Mouse (Mus musculus): ENCODE data around the gene Ubox5.
A peak's percentile ranks its signal among the peaks of the same experiment; 100 is the strongest.

Gene Ubox5

DNA sequence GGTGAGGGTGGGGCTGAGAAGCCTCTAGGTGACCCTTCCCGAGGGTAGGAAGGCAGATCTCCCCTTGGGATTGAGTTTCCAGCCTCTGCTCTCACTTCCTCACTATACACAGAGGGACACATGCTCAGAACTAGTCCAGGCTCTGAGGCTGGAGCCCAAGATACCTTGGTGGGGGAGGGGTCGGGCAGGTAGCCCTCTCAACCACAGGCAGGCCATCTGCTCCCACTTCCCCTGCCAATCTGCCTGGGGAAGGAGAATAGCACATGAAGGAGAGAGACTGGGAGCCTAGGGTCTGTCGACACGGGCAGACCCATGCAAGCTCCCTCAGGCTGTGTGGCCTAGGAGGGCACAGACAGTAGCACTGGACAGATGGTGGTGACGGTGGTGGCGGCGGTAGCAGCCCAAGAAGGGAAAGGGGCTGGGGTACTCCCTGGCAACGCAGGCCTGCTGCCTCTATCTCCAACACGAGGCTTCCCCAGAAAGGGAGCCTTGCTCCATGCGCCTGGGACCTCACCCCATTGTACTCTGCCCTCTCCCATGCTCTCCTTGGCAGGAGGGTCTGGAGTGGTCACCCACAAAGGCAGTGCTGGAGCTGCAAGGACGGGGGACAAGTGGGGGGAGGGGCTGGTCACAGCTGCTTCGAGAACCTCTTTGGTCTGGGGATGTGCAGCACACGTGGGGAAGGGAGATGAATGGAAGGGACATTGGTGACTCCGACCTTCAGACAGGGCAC is 4.3 kb upstream of the Ubox5 start:
- no peak for DNase-seq (ENCODE audit: low read depth)

DNA sequence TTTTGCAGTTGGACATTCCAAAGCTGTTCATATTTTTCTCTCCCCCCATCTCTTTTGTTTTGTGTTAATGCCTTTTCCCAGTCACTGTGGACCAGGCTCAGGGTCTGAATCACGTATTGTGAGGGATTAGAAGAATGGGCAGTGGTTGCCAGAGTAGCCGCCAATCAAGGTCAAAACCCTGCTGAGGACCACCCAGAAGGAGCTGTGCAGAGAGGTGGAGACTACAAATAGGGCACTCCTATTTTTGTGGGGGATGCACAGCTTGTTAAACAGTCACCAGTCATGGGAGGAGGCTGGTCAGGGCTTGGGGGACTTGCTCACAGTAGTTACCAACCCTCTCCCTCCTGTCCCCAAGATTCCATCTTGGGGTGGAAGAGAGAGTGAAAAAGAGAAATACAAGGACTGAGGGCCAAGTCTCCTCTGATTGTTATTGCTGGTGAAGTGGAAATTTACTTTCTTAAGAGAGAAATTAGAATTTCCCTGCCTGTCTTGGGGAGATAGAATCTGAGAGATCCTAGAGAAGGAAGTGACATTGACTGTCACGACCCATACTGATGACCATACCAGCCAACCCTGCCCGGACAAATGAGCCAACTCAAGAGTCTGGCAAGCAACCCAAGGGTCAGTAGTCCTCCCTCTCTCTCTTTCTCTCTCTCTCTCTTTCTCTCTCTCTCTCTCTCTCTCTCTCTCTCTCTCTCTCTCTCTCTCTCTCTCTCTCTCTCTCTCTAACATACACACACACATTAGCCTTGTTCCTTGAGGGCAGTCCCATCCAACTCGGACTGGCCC is 3.2 kb upstream of the Ubox5 start:
- DNase-seq (ENCODE audit: low read depth) = no peak

DNA sequence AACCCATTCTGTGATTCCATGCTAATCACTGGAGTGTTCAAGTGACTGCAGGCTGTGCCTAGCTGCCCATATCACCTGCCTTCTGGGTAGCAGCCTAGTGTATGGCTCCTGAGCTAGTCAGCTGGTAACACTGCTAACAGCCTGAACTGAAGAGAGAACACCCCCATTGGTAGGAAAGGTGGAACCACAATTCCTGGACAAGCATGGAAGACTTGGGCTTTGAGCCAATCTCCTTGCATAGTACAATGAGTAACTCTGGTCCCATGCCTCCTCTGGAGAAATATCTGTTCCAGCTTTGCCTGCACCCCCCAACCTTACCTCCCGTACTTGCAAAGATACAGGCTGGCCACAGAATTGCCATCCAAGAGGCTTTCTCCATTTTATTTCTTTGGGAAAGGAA is 2.6 kb upstream of the Ubox5 start:
- no peak for DNase-seq (ENCODE audit: low read depth)

DNA sequence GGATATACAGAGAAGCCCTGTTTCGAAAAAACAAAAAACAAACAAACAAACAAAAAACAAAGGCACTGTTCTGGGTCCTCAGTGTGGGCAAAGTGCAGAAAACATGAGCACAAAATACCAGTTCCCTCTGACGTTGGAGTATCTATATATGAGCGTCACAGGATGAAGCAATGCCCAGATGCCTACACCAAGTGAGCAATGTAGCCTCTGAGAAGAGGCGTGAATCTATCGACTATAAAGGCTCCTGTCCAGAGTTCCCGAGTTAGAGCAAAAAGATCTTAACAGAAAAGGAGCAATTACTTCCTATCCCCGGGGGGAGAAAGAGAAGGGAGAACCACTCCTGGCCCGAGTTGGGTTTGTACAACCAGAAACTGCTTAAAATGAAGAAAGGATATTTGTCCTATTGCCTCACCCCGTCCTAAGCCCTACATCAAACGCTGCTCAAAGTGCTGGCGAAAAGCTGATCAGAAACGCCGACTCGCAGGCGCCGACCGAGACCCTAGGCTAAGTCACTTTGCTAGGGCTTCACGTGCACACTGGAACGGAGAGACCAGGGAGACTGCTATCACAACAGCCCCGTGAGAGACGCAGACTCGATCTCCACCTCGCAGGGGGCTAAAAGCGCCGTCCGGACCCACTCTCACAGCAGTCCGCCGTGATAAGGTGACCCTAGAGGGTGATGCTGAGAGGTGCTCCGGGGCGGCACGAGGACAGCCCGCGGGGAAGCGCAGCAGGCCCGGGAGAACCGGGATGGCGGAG is 579 bp downstream of the Ubox5 start:
- DNase-seq (ENCODE audit: low read depth) = peak; percentile 29

DNA sequence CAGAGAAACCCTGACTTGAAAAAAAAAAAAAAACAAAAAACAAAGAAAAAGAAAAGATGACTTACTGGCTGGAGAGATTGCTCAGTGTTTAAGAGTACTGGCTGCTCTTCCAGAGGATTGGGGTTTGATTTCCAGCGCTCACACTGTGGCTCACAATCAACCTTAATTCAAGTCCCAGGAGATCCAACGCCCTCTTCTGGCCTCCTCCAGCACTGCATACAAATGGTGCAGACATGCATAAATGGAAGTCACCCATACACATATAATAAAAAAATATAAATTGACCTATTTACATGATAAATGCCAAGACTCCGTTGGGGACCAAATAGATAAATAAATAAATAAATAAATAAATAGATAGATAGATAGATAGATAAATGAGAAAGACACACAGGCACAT is 1.4 kb downstream of the Ubox5 start:
- peak; percentile 32 for DNase-seq (ENCODE audit: low read depth)

DNA sequence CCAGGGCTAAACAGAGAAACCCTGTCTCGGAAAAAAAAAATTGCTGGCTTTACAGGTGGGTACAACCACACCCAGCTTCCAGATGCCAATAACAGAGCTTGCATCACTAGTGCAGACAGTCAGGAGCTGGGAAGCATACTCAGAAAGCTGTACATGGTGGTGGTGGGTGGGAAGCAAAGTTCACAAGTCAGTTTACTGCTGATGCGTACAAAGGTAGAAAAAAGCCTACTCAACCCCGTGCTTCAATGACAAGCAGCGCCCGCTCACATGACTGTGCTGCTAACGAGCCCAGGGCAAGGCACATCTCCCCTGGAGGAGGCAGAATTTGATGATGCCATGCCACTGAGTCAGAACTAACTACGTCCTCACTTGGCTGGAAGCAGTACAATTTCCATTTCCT is 10.9 kb downstream of the Ubox5 start:
- DNase-seq (ENCODE audit: low read depth) = no peak

DNA sequence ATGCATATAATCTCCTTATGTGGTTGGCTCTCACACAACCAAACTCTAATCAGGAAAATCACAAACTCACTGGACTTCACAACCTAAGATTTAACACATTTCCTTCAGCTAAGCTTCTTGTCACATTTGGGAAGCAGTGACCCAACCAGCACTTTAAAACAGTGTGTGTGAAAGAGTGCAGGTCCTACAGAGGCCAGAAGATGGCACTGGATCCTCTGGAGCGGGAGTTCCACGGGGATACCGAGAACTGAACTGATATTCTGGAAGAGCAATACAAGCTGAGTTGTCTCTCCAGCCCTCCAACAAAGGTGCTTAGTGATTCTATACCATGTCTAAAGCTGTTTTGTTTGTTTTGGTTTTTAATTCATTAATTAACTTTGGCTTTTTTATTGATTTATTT is 16.7 kb downstream of the Ubox5 start:
- peak; percentile 32 for DNase-seq (ENCODE audit: low read depth)

DNA sequence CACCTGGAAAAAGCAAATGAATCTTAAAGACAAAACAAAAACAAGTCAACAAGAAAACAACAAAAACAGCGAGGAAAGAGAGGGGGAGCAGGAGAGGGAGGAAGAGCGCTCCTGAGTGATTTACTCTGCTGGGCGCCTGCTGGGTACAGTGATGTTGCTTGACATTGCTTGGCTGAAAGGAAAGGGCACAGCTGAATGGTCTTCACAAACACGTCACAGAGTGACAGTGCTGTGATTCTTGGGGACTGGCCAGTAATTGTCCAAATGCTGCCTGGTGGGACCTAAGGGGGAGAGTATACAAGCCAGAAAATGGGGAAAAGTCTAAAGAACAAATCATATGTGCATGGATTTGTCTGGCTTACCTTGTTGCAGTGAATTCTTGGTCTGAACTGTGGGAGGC is 27.6 kb downstream of the Ubox5 start:
- no peak for DNase-seq (ENCODE audit: low read depth)

DNA sequence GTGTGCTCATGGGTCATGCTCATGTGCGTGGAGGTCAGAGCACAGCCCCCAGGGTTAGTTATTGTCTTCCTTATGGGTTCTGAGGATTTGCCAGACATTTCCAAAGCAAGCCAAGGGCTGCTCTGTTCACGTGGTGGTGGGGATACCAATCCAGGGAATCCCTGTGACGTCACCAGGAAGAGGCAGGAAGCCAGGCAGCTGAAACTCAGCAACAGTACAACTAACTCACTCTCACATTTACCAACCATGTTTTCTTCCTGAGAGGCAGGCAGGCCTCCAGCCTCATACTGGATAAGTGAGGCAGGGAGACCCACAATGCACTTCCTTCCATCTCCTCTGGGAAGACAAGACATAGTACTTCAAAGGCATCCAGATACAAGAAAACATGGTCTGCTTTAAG is 31.4 kb downstream of the Ubox5 start:
- DNase-seq (ENCODE audit: low read depth) = no peak

DNA sequence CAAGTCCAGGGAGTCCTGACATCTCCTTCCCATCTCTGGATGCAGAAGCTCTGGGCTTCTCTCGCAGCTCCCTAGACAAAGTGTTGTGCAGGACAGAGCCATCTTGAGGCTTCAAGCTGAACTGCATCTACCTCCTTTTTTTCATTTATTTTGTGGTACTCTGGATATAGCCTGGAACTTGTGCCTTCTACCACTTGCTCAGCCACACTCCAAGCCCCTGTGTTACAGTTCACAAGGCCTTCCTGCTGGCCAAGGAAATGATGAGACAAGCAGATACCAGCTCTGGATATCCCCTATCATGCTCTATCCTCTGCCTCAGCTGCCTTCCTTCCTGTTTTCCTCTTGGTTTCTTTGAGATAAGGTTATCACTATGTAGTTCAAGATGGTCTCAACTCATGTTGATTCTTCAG is 32.2 kb downstream of the Ubox5 start:
- DNase-seq (ENCODE audit: low read depth) = no peak

DNA sequence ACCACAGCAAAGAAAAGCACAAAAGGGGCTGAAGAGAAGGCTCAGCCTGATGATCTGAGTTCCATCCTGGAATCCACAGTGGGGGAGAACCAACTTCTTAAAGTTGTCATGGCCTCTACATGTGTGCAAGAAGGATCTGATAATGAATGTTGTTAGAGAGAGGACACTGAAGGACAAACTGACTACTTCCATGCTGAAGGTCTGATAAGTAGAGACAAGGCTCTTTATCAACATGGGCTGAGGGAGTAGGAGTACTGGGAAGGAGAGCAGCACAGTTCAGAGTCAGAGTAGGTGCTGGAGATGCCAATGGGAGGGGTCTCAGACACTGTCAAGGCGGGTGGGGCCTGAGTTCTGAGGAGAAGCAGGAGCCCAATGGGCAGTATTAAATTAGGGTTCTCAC is 34.2 kb downstream of the Ubox5 start:
- DNase-seq (ENCODE audit: low read depth) = no peak

DNA sequence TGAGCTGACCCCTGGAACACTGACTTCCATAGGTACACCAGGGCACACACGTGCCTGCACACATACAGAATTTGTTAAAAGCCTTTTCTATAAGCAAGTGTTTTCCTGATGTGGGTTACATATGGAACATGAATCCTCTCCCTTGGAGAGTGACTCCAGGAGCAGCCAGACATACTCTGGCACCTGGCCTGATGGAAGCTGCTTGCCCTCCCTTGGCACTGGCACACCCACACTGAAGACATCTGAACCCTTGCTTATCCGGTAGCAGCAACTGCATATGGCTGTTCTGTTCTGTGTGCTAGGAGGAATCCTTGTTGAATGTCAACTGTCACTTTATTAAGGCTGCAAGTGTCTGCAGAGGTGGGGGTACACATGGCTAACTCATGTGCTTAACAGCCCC is 38.8 kb downstream of the Ubox5 start:
- DNase-seq (ENCODE audit: low read depth) = no peak

DNA sequence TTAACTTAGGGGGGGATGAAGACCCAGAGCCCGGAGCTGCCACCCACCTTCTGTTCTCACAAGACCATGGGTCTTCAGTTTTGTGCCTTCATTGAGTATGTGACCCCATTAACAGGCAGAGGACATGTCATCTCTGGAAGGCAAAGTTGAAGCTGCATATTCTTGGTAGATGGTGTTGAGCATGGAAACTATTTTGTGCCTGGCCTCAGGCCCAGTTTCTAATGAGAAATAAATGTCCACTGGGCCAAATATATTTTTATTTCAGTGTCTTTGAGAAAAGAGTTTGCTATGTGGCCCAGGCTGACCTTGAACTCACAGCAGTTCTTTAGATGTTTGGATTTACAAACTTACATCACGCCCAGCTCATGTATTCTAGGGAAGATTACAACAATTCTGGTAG is 40.1 kb downstream of the Ubox5 start:
- DNase-seq (ENCODE audit: low read depth) = no peak

DNA sequence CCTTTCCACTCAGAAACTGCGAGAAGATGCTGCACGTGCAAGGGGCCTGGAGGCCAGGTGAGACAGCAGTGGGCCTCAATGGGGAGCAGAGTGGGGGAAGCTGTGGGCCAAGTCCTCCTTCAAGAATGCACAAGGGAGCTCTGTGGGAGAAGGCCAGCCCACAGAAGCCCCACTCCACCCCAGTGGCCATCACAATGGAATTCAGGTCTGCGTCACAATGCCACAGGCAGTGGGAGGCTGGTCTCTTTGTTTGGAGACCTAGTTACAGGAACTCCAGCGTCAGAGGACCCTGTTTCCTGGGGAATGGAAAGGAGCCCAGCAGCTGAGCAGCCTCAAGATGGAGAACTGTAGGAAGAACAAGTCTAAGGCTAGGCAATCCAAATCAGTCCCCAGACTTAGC is 40.7 kb downstream of the Ubox5 start:
- no peak for DNase-seq (ENCODE audit: low read depth)

DNA sequence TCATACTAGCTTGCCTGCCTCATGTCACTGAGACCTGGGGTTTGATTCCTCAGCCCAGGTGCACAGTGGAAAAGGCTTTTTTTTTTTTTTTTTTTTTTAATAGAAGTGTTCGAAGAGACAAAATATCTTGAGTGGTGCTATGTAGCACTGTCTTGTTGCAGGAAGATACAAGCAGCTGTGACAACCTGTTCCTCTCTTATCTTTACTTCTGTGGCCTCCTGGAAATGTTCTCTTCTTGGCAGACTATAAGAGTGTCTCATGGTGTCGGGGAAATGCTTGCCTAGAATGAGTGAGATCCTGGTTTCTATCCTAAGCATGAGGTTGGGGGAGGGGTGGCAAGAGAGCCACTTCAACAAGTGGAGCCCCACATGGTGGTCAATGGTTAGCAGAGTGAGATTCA is 41.5 kb downstream of the Ubox5 start:
- no peak for DNase-seq (ENCODE audit: low read depth)

DNA sequence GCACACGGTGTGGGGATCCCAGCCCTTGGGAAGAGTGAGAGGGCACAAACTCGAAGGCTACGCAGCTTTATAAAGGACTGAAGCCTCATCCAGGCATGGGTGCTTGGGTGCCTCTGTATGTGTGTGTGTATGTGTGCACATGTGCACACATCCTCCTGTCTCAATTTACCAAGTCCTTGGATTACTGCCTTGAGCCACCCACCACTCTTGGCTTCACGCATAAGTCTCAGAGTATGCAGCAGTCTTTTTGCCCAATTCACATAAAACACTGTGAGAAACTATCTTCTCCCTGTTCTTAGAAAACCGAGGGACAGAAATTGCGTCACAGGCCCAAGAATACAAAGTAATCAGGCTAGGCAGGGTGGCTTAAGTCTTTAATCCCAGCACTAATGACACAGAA is 43.8 kb downstream of the Ubox5 start:
- no peak for DNase-seq (ENCODE audit: low read depth)

DNA sequence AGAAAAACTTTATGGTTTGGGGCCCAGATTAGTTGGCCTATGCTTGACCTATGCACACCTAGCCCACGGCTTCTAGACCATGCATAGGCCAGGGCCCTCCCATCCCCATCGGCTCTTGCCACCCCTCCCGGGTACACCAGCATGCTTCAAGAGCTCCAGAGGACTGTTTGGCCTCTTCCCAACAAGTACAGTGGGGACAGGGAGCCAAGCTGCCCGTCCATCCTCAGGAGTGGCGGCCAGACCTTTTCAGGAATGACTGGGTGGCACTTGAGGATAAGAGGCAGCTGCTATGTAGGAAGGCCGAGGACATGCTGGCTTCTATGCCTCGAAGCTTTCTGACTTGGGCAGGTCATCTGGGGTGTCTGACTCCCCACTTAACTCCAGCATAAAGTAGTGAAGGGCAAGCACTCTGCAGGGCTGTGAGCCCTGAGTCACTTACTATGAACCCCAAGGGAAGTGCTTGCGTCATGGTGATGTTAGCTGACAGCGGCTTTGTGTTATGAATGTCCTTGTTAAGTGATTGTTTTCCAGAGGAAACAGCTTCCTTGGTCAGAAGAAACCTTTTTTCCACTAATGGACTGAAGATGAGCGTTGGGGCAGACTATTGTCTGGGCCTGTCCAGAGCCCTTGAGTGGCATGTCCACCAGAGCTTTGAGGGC is 45.8 kb downstream of the Ubox5 start:
- no peak for DNase-seq (ENCODE audit: low read depth)

DNA sequence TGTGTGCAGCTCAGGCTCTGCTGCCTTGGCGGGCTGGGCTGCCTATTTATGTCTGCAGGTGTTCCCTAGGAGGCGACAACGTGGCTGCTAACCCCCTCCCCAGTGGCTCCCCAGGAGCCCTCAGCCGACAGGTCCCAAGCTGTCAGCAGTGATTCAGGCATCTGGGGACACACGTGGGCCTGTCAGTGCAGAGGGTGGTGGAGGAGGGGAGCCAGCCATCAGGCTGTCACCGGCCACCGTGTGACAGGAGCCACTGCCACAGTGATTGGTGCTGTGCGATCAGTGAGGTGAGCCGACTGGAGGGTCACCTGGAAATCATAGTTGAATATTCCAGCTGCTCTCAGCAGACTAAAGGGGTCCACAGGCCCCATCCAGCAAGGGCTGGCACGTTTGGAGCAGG is 47.3 kb downstream of the Ubox5 start, which contains the start of gene Avp:
Avp (minus strand) TSS at position 3 of the 400 bp plus-strand sequence.
- DNase-seq (ENCODE audit: low read depth) = no peak

DNA sequence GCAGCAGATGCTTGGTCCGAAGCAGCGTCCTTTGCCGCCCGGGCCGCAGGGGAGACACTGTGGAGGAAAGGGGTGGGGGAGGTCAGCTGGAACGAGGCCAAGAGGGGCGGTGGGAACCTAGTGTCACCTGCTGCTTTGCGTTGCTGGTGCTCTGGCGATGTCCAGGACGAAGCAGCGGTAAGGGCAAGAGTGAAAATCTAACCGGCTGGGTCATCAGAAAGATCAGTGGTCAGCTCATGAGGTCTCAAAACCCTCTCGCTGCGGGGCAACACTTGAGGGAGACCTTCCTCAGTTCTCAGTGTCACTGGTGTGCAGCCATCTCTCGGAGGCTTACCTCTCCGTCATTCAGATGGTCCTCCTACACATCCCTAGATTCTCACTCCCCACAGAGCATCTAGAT is 48.6 kb downstream of the Ubox5 start:
- DNase-seq (ENCODE audit: low read depth) = no peak

DNA sequence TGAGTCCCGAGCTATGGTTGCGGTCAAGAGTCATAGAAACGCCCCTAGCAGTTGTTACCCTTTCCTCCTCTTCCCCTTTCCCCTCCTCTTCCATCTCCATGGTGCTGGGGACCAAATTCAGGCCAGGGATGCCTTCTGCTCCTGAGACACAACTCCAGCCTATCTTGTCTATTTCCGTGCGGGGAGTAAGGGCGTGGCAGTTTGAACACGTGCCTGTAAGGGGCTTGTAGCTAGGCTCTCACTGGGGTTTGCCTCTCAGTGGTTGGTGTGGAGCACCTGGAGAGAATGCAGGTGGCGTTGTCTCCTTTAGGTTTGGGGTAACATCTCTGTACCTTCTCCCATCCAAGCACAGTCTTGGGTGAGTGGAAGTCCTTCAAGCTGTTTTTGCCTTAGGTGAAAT is 50.0 kb downstream of the Ubox5 start:
- no peak for DNase-seq (ENCODE audit: low read depth)

DNA sequence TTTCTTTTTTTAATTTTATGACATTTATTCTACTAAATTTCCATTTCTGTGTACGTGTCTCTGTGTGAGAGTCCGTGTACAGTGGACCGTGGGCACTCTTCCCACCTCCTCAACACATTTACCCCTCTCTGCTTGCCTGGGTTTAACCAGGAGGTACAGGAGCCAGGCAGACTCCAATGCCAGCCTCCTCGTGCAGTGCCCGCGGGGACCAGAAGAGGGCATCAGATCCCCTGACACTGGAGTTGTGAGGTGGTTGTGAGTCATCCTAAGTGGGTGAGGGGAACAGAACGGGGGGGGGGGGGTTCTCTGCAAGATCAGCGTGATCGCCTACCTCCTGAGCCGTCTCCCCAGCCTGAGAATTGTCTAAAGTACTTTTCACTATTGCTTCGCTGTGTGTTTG is 51.7 kb downstream of the Ubox5 start:
- DNase-seq (ENCODE audit: low read depth) = peak; percentile 50

DNA sequence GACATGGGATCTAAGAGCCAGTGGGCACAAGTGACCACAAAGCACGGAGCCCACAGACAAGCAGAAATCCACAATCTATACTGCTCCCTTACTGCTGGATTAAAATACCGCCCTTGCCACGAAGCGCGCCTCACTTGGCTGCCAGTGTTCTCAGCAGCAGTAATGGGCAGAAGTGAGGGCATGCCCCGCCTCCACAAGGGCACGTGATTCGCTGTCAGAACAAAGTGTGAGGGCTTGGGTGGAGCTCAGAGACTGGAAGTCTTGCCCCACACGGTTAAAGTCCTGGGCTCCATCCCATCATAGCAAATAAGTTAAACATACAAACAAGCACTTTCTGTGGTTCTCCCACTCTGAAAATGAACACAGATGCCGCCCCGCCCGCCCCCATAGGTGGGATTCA is 52.2 kb downstream of the Ubox5 start:
- peak; percentile 64 for DNase-seq (ENCODE audit: low read depth)
